Mouse (Mus musculus) kidney, adult 10 weeks (tissue): ENCODE measurements around the gene Entpd1. TPM values are rescaled to one million over a fixed set of nuclear protein-coding genes. Genes with fewer than 3 reads are reported as not detected.

Experiments used
- polyA plus RNA-seq: library from polyadenylated mRNA; stranded (reverse); fragments of 350-450 nt; fragmentation: Illumina TruSeq; extraction: RNeasy Lipid Tissue Mini Kit (QIAGEN cat#74804); gene quantifications from one replicate; pipeline ENCODE4 v1.2.3, GENCODE M21; 2014; ENCODE audit warnings: low read depth, low replicate concordance

The Entpd1 gene
- 12.7 TPM for polyA plus RNA-seq

GRCm38 (mm10) chr19:40611830-40612506, at the start of gene Entpd1, which contains the start of gene Tctn3:
Gene Entpd1, plus strand, starts transcription at chr19:40612366.
Gene Tctn3, minus strand, starts transcription at chr19:40612233.

GRCm38 (mm10) chr19:40588293-40588654, 23.9 kb upstream of the Entpd1 start, which contains the start of gene Aldh18a1:
Gene Aldh18a1, minus strand, starts transcription at chr19:40588463.

GRCm38 (mm10) chr19:40748559-40748958, 136.4 kb downstream of the Entpd1 start, which contains the start of gene Cc2d2b:
Gene Cc2d2b, plus strand, starts transcription at chr19:40748753.

Other genes with a start within 250 kb of the Entpd1 start
- gene Sorbs1, start 98.6 kb upstream of the Entpd1 start, polyA plus RNA-seq = 108 TPM
- gene Aldh18a1, start 23.9 kb upstream of the Entpd1 start, polyA plus RNA-seq = 0.61 TPM
- gene Tctn3, start 133 bp upstream of the Entpd1 start, polyA plus RNA-seq = 4.1 TPM
- gene Cc2d2b, start 136.4 kb downstream of the Entpd1 start, polyA plus RNA-seq = not detected
- gene Ccnj, start 218.9 kb downstream of the Entpd1 start, polyA plus RNA-seq = 3.5 TPM